ENCODE assay signal across 21 mouse cellular contexts in genomic region chr19:46285631-46286030, GRCm38 (mm10).
"Had no signal": no experiment of that assay in that cellular context is flagged by ENCODE, and none has a peak within 500 bp of the region (broad histone marks: within the 10 kb centered on the region; RNA-seq: fewer than 3 reads in every experiment).

No protein-coding gene starts in this region.

- DNase-seq: lung, adult 2 months; lung, postnatal 14 days; lung, postnatal 36 days; retina, postnatal 1 day; right cerebral cortex, adult 18-20 months; right cerebral cortex, postnatal 25 days; right cerebral cortex, postnatal 4 days; spleen, adult 18-20 months; thymus, adult 2 months; thymus, postnatal 25 days; thymus, postnatal 4 days had no signal

- H3K9ac ChIP-seq: lung, embryonic 15.5 days; midbrain, embryonic 13.5 days; neural tube, embryonic 13.5 days; neural tube, embryonic 15.5 days had no signal

- H3K9me3 ChIP-seq: lung, embryonic 15.5 days; midbrain, embryonic 13.5 days; neural tube, embryonic 13.5 days; neural tube, embryonic 15.5 days had no signal

- H3K4me3 ChIP-seq: lung, embryonic 15.5 days; megakaryocyte, embryonic 14.5 days; midbrain, embryonic 13.5 days; myocyte; neural tube, embryonic 13.5 days; neural tube, embryonic 15.5 days had no signal

- H3K4me2 ChIP-seq: lung, embryonic 15.5 days; midbrain, embryonic 11.5 days; midbrain, embryonic 13.5 days; neural tube, embryonic 13.5 days; neural tube, embryonic 15.5 days had no signal

- H3K27me3 ChIP-seq: lung, embryonic 15.5 days; midbrain, embryonic 13.5 days; neural tube, embryonic 13.5 days; neural tube, embryonic 15.5 days had no signal

- H3K4me1 ChIP-seq: lung, embryonic 15.5 days; megakaryocyte, embryonic 14.5 days; midbrain, embryonic 13.5 days; neural tube, embryonic 13.5 days; neural tube, embryonic 15.5 days had no signal

- ATAC-seq: lung, postnatal 0 days; midbrain, embryonic 13.5 days; midbrain, embryonic 16.5 days had no signal

- H3K27ac ChIP-seq: lung, embryonic 15.5 days; macrophage; midbrain, embryonic 13.5 days; neural tube, embryonic 13.5 days; neural tube, embryonic 15.5 days had no signal
